Mouse (Mus musculus) heart, embryonic 14.5 days (tissue): ENCODE measurements around the gene Smg9. TPM values are rescaled to one million over a fixed set of nuclear protein-coding genes. Genes with fewer than 3 reads are reported as not detected.

Source experiments
- ATAC-seq: fragments of 200-750 bp; cut with Nextera tagmentation; 2 replicates; pipeline ENCODE4 v1.8.0; 2017; ENCODE audit warnings: low read depth, moderate TSS enrichment; ENCODE audit not compliant: insufficient number of reproducible peaks, insufficient read depth, low FRiP score
- H3K27ac ChIP-seq, 2 experiments: fragments of 200-500 bp in 1 of 2; fragments of 300-500 bp in 1 of 2; sonication (generic) in 1 of 2; replicated peaks in 1 of 2; 2 replicates each; pipeline ENCODE4 v1.5.1; 2012 to 2014; ENCODE audit warnings: low read depth in 2 of 2, low read length in 2 of 2, control low read depth in 1 of 2, mild to moderate bottlenecking in 1 of 2, mixed read lengths in 1 of 2; ENCODE audit not compliant: control insufficient read depth in 1 of 2, insufficient read depth in 1 of 2
- H3K27me3 ChIP-seq: fragments of 300-500 bp; sonication (generic); 2 replicates; pipeline ENCODE4 v1.6.1; 2014; ENCODE audit warnings: mild to moderate bottlenecking, low read length, control low read depth; ENCODE audit not compliant: control insufficient read depth, insufficient read depth
- H3K36me3 ChIP-seq: fragments of 300-500 bp; sonication (generic); 2 replicates; pipeline ENCODE4 v1.6.1; 2014; ENCODE audit warnings: mild to moderate bottlenecking, control low read depth, low read length, mixed read lengths; ENCODE audit not compliant: control insufficient read depth, insufficient read depth
- H3K4me1 ChIP-seq, 2 experiments: fragments of 200-500 bp in 1 of 2; fragments of 300-500 bp in 1 of 2; sonication (generic) in 1 of 2; 2 replicates each; pipeline ENCODE4 v1.6.1; 2012 to 2014; ENCODE audit warnings: low read length in 2 of 2, control low read depth in 1 of 2, mixed read lengths in 1 of 2; ENCODE audit not compliant: control insufficient read depth in 2 of 2, insufficient read depth in 2 of 2
- H3K4me2 ChIP-seq: fragments of 300-500 bp; sonication (generic); 2 replicates; pipeline ENCODE4 v1.6.1; 2014; ENCODE audit warnings: mild to moderate bottlenecking, low read length
- H3K4me3 ChIP-seq, 2 experiments: fragments of 200-500 bp in 1 of 2; fragments of 300-500 bp in 1 of 2; sonication (generic) in 1 of 2; 2 replicates each; pipeline ENCODE4 v1.5.1; 2012 to 2014; ENCODE audit warnings: low read length in 2 of 2, mild to moderate bottlenecking in 2 of 2, control low read depth in 1 of 2, low read depth in 1 of 2, moderate library complexity in 1 of 2; ENCODE audit not compliant: control insufficient read depth in 1 of 2, insufficient read depth in 1 of 2
- H3K9ac ChIP-seq: fragments of 300-500 bp; sonication (generic); 2 replicates; pipeline ENCODE4 v1.6.1; 2014; ENCODE audit warnings: mild to moderate bottlenecking, low read length
- H3K9me3 ChIP-seq: fragments of 300-500 bp; sonication (generic); 2 replicates; pipeline ENCODE4 v1.6.1; 2016; ENCODE audit warnings: low read length, control low read depth; ENCODE audit not compliant: control insufficient read depth
- WGBS: fragments of 180-500 bp; shearing (Covaris S2); extraction: QIAGEN DNeasy Blood & Tissue Kit; methylation state at CpG from one replicate; pipeline ENCODE4 v1.1.7; 2014; 5-methylcytosine and 5-hydroxymethylcytosine counted together
- polyA plus RNA-seq: library from polyadenylated mRNA; unstranded; fragments of >200 nt; fragmentation: Nextera tagmentation; extraction: Ambion mirVana; gene quantifications from 2 replicates; pipeline ENCODE4 v1.2.1, GENCODE M21; 2014

Smg9 gene
- polyA plus RNA-seq, 1 experiment from 2014 or later: 20.7 TPM

GRCm38 (mm10) chr7:24410123-24410522 lies 10.7 kb downstream of the Smg9 start:
- H3K4me2 ChIP-seq: no peak overlapping the region
- ATAC-seq: no peak
- no peak overlapping the region for H3K4me3 ChIP-seq
- WGBS: 91% methylated on average over 6 of the region's 6 CpGs
- peaks cover 2 to 7% of the 10 kb centered on the region in 2 experiments; a peak in 2 of 4 replicates for H3K4me1 ChIP-seq
- H3K27me3 ChIP-seq: no peaks in the 10 kb centered on the region
- H3K27ac ChIP-seq: no peak overlapping the region
- H3K9ac ChIP-seq: no peak overlapping the region
- H3K36me3 ChIP-seq: peaks cover 37% of the 10 kb centered on the region
- H3K9me3 ChIP-seq: no peaks in the 10 kb centered on the region

GRCm38 (mm10) chr7:24410831-24411230 lies 11.4 kb downstream of the Smg9 start:
- Histone ChIP-seq H3K27ac (no peak overlapping the region), H3K4me2 (no peak overlapping the region), H3K9ac (no peak overlapping the region), H3K4me1 (peaks cover 5 to 13% of the 10 kb centered on the region in 2 experiments; a peak in 3 of 4 replicates), H3K27me3 (no peaks in the 10 kb centered on the region), H3K4me3 (no peak overlapping the region), H3K36me3 (peaks cover 29% of the 10 kb centered on the region), H3K9me3 (no peaks in the 10 kb centered on the region)
- WGBS: 63% methylated on average over 3 of the region's 3 CpGs
- ATAC-seq: no peak

- Histone ChIP-seq H3K4me1 (peaks cover 5 to 10% of the 10 kb centered on the region in 2 experiments; a peak in 3 of 4 replicates), H3K4me3 (no peak overlapping the region), H3K9ac (no peak overlapping the region), H3K36me3 (peaks cover 22% of the 10 kb centered on the region), H3K27ac (no peak overlapping the region), H3K27me3 (no peaks in the 10 kb centered on the region), H3K9me3 (no peaks in the 10 kb centered on the region), H3K4me2 (no peak overlapping the region)
- ATAC-seq: no peak
- WGBS: 52% methylated on average over 3 of the region's 3 CpGs
Measured at GRCm38 (mm10) chr7:24413630-24414029, 14.2 kb downstream of the Smg9 start.

DNA sequence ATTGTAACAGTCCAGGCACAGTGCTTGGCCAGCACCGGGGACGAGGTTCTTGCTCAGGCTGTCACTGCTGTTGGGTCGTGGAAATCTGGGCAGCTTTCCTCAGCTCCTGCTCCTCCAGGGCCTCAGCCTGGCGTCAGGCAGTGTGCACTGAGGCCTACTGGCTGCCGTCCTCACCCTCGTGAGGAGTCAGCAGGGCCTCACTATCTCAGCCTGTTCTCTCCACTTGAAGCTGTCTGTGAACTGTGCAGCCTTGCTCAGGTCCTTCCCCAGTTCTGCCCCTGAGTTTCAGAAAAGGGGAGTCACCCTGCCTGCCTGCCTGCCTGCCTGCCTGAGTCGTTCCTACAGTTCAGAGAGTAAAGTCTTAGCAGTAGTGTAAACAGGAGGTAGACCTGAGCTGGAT lies 15.8 kb downstream of the Smg9 start:
- no peaks in the 10 kb centered on the region for H3K27me3 ChIP-seq
- no peaks in the 10 kb centered on the region for H3K9me3 ChIP-seq
- peaks cover 12 to 15% of the 10 kb centered on the region in 2 experiments; a peak in 3 of 4 replicates for H3K4me1 ChIP-seq
- peaks cover 15% of the 10 kb centered on the region for H3K36me3 ChIP-seq
- peak overlapping the region; percentile 38; the same call in 1 of the 2 replicates for H3K9ac ChIP-seq
- H3K27ac ChIP-seq: peak overlapping the region; percentile 61 to 73
- H3K4me2 ChIP-seq: no peak overlapping the region
- WGBS: 41% methylated on average over 7 of the region's 7 CpGs
- peak; percentile 57 for ATAC-seq
- no peak overlapping the region for H3K4me3 ChIP-seq

DNA sequence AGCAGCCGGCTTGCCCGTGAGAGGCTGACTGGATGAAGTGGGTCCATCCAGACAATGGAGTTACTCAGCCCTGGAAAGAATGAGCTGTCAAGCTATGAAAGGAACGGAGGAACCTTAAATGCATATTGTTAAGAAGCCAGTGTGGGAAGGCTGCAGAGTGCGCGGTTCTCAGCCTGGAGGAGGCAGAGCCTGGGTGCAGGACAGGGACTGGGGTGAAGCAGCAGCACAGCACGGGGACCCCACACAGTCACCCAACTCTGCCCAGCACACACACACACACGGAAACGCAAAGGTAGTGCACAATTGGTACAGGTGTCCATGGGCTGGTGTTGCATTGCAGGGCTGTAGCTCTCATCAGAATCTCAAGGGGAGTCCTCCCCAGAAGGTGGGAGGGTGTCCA lies 20.2 kb downstream of the Smg9 start:
- no peak overlapping the region for H3K27ac ChIP-seq

DNA sequence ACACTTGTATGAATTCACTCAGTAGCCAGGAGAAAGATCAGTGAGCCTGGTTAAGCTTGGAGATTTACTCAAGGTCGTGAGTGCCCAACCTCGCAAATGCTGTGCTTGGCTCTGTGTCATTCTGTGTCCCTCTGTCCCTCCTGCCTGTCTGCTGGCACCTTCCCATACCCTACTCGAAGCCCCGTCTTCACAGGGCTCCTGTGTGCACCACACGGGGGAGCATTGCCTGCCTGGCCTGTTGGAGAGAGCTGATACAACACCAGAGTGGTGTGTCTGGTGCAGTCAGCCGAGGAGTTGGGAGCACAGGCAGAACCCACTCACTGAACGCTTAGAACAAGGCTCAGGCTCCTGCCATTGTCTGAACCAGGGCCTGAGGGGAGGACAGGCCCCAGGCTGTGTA lies 22.2 kb downstream of the Smg9 start:
- Histone ChIP-seq H3K9me3 (no peaks in the 10 kb centered on the region), H3K27me3 (no peaks in the 10 kb centered on the region), H3K36me3 (peaks cover 31% of the 10 kb centered on the region), H3K4me3 (no peak overlapping the region), H3K4me1 (peaks cover 20 to 23% of the 10 kb centered on the region in 2 experiments), H3K4me2 (no peak overlapping the region), H3K27ac (no peak overlapping the region), H3K9ac (no peak overlapping the region)
- no peak for ATAC-seq
- WGBS: 62% methylated on average over 7 of the region's 7 CpGs

More for the DNA sequence above, 20.2 kb downstream of the Smg9 start:
- Histone ChIP-seq H3K27me3 (no peaks in the 10 kb centered on the region), H3K9me3 (no peaks in the 10 kb centered on the region), H3K4me2 (no peak overlapping the region), H3K9ac (no peak overlapping the region), H3K4me1 (peaks cover 23 to 26% of the 10 kb centered on the region in 2 experiments), H3K4me3 (no peak overlapping the region), H3K36me3 (peaks cover 37% of the 10 kb centered on the region)
- 57% methylated on average over 8 of the region's 8 CpGs for WGBS
- no peak for ATAC-seq

GRCm38 (mm10) chr7:24422251-24422650 lies 22.8 kb downstream of the Smg9 start:
- ATAC-seq: no peak
- 76% methylated on average over 8 of the region's 8 CpGs for WGBS
- no peak overlapping the region for H3K27ac ChIP-seq
- H3K4me1 ChIP-seq: peaks cover 20 to 23% of the 10 kb centered on the region in 2 experiments
- no peaks in the 10 kb centered on the region for H3K27me3 ChIP-seq
- no peaks in the 10 kb centered on the region for H3K9me3 ChIP-seq
- H3K4me2 ChIP-seq: no peak overlapping the region
- H3K4me3 ChIP-seq: no peak overlapping the region
- peaks cover 26% of the 10 kb centered on the region for H3K36me3 ChIP-seq
- H3K9ac ChIP-seq: no peak overlapping the region

DNA sequence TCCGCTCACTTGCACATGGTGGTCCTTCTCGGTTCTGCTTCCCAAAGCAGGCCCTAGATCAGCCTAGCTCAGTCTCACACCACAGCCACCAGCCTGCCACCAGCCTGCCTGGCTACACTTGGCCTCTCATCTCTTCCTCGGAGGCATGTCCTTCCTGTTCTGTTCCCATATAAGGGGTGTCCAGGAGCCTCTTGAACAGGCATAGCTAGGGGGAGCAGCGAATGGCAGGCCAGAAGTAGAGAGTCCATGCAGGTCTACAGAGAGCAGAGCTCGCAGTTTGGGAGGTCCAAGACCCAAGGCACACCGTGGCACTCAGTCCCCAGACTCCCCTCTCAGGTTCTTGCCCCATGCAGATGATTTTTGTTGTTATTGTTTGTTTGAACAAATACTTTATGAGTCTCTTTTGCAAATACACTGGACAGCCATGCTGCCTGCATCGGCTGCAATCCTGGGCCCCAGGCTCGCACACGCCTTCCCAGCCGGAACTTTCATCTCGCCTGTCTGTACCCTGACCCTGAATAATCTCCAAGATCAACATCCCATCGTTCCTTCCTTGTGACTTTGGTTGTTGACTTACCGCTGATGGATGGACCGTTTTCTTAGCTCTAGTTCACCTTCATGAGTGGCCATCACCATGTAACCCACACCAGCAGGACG lies 23.8 kb downstream of the Smg9 start:
- Histone ChIP-seq H3K27me3 (no peaks in the 10 kb centered on the region), H3K4me3 (no peak overlapping the region), H3K4me2 (no peak overlapping the region), H3K4me1 (peaks cover 20 to 23% of the 10 kb centered on the region in 2 experiments), H3K36me3 (peaks cover 26% of the 10 kb centered on the region), H3K9me3 (no peaks in the 10 kb centered on the region), H3K27ac (no peak overlapping the region), H3K9ac (no peak overlapping the region)
- 81% methylated on average over 15 of the region's 15 CpGs for WGBS
- ATAC-seq: no peak
